Mouse (Mus musculus) yolk sac, embryonic 10.5 days (tissue): Measurements from ENCODE around the gene Mpo.

ENCODE experiments used
- DNase-seq: peaks from one replicate; pipeline ENCODE4 v3.0.0-alpha.2; 2017; ENCODE audit warnings: low spot score

Mpo gene

DNA sequence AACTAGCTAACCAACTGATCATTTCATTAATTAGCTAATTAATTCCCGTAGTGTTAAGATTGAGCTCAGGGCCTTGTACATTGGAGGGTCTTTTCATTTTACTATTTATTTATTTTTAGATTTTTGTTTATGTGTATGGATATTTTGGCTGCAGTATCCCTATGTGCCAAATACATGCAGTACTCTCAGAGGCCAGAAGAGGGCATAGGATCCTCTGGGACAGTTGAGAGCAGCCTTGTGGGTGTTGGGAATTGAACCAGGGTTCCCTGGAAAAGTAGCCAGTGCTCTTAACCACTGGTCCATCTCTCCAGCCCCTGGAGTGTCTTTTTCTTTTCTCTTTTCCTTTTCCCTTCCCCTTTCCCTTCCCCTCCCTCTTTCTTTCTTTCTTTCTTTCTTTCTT lies 12.1 kb downstream of the Mpo start:
- DNase-seq: no peak

DNA sequence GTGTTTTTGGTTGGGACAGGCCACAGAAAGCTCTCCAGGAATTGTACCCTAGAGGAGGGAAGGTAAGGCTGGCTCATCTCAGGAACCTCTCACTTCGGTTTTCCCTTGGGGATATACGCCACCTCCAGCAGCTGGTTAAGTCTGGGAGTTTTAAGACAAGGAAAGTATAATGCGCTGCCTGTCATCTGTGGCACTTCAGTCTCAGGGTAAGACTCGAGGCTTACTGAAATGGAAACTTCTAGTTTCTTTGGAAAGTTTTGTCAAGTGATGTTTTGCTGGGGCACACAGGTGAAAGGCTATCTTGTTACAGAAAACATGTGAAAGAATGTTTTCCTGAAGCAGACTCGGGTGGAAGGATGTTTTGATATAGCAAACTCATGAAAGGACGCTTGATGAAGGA lies 14.1 kb downstream of the Mpo start:
- no peak for DNase-seq

GRCm38 (mm10) chr11:87808236-87808635 lies 14.9 kb downstream of the Mpo start:
- no peak for DNase-seq

DNA sequence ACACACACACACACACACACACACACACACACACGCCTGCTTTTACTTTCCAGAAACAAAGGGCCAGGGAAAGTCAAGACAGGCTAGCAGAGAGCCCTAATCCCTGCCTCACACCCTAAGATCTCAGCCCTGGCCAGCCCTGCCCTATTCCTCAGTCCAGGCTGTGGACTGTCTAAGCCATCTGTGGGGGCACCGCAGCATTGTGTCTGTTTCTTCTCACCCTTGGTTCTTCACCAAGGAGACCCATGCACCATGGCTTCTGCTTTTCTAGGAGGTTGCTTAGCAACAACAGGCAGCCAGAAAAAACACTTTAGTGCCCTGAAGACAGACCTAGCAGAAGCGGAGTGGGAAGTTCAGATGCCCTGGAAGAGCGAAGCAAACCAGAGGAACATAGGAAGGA lies 18.0 kb downstream of the Mpo start:
- no peak for DNase-seq

DNA sequence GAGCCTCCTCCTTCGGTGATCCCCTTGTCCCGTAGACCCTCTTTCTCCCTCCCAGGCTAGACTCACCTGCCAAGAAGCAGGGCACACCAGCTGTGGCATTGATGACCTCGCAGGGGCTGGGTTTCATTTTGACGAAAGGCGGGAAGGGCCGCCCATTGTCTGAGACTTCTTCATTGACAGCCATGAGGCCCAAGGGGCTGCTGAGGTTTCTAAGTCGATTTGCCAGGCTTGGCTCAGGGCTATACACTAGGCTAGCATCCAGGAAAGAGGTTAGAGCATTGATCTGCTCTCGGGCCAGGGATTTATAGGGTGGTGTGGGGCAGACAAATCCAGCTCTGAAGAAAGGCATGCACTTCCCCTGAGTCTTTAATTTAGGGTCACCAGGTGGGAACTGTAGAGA lies 21.4 kb downstream of the Mpo start:
- DNase-seq: no peak

DNA sequence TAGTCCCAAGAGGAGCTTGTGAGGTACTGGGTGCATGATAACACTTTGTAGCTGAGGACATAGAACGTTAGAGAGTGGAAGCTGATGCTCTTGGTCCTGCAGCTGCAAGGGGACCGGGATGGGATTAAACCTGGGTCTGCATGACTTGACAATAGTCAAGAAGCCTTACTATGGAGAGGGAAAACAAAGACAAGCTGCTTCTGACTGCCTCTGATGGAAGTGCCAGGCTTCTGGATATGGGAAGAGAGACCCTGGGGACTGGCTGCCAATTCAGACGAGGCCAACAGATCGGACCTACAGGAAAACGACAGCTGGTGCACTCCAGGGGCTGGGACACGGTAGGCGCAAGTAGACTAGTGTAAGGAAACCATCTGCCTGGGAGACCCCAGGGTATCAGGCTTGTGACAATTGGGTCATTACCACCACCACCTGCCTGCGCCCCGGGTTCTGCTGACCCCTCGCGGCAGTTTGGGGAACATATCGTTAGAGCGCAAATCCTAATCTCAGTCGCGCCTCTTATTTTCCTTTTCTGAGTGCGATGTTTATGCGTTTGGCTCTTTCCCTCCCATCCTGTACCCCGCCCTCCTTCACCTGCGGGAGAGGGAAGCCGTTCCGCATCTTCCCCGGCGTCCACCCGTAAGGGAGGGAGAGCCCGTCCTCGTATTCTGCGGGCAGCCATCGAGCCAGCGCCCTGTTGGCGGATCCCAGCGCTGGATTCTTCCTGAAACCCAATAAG lies 23.5 kb downstream of the Mpo start:
- DNase-seq: peak; percentile 3

DNA sequence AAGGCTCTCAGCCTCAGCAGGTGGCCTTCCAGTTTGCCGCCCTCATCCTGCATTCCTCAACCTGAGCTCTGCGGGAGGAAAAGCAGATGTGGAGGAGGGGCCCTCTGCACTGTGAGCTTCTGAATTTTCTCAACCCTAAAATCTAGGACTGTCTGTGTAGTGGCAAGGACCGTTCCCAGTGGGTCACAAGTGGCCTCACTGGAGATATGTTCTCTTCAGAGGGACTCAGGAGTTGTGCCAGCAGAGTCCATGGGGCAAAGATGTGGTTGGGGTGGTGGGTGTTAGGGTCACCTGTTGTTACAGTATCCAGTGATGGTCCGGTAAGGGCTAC lies 24.0 kb downstream of the Mpo start:
- no peak for DNase-seq

DNA sequence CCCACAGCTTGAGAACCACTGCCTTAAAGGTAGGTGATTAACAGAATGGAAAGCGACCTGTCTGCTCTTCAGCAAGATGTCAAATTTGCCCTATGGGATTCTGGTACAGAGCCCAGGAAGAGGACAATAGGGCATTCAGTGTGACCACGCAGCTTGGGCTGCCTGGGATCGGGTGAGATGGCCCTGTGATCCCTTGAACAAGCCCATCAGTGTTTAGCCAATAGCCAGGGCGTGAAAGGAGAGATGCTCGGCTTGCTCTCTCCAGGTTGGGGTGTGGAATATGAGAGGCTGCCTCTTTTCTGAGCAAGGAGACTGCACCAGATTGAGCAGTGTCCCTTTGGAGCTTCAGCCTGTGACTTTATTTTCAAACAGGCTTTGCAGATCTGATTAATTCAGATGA lies 28.1 kb downstream of the Mpo start:
- DNase-seq: no peak

DNA sequence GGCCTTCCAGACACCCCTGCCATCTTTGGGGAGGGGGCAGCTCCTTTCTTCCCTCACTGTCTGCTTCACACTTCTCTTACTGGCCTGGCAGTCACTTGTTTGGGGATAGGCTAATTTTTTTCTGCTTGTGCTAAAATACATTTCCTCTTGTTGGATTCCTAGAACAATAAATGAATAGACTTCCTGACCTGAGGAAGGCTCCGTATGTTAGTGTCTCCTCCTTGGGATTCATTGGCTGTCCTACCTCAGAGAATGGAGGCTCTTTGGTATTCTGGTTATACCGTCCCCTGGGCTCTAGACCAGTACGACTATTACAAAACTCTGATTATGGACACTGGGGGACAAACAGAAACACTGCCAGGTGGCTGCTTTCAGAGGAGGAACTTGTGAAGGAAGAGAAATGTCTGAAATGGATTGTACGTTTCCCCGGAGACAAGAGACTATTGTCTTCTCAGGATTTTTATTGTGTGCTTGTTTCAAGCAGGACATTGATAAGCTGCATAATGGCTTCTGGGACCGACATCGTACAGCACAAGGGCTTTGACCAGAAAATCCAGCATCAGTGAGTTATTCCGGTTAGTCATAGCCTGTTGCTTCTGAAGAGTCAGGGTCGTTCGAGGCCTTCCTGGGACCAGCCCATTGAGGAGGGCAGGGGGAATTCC lies 35.0 kb downstream of the Mpo start, which contains the start of gene Lpo:
Gene Lpo, minus strand, starts transcription at position 51 of the 662 bp plus-strand sequence.
- no peak for DNase-seq

- DNase-seq: no peak
These were observed 47.3 kb downstream of the Mpo start for GRCm38 (mm10) chr11:87840676-87841075.

DNA sequence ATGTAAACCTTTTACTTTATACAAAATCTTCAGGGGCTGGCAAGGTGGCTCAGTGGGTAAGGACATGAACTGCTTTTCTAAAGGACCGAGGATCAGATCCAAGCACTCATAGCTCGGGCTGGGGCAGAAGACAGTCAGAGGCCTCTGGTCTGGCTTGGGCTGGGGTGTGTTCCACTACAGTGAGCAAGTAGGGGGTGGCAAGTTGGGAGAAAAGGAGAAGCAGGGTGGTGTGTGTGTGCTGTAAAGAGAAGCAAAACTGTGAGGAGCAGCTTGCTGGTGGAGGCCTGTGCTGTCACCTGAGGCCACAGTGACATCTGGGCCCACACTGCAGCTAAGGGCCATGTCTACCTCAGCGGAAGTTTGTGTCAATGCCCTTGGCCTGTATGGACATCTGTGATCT lies 48.1 kb downstream of the Mpo start:
- DNase-seq: no peak

GRCm38 (mm10) chr11:87846968-87847600 lies 53.7 kb downstream of the Mpo start:
- DNase-seq: peak; percentile 10

GRCm38 (mm10) chr11:87847884-87848283 lies 54.5 kb downstream of the Mpo start:
- DNase-seq: peak; percentile 18

GRCm38 (mm10) chr11:87852690-87853596 lies 59.6 kb downstream of the Mpo start, which contains the start of gene Mks1:
Mks1 (plus strand) TSS chr11:87853215.
- peak; percentile 92 for DNase-seq

DNA sequence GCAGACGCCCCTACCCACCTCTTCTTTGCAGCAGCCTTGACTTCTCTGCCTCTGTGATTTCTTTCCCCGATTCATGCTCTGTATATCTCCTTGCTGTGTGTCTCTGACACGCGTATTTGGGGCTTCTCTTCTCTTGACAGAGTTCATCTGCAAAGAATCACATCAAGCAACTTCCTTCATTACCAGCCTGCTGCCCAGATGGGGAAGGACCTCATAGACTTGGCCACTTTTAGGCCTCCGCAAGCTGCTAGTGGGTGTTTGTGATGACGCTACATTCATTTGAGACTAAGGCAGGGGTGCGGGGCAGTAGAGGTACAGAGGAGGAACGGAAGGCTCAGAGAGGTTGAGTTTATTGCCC lies 60.2 kb downstream of the Mpo start:
- DNase-seq: no peak
